Mouse (Mus musculus) myocyte (in vitro differentiated cells): Measurements from ENCODE around the gene Asna1.

ENCODE experiments used
- E2F4 ChIP-seq: IDR thresholded peaks from one replicate; pipeline ENCODE4 v1.6.1; 2011; ENCODE audit warnings: mild to moderate bottlenecking, control low read depth, moderate library complexity; ENCODE audit not compliant: insufficient read depth
- MAX ChIP-seq: IDR thresholded peaks from one replicate; pipeline ENCODE4 v1.6.1; 2011; ENCODE audit warnings: low read depth, mild to moderate bottlenecking, control low read depth
- POLR2A ChIP-seq: IDR thresholded peaks from one replicate; pipeline ENCODE4 v1.6.1; 2011; ENCODE audit warnings: low read depth, mild to moderate bottlenecking, control low read depth, moderate library complexity; ENCODE audit not compliant: insufficient read length
- USF1 ChIP-seq: IDR thresholded peaks from one replicate; pipeline ENCODE4 v1.6.1; 2011; ENCODE audit warnings: low read depth, mild to moderate bottlenecking, control low read depth, moderate library complexity

DNA sequence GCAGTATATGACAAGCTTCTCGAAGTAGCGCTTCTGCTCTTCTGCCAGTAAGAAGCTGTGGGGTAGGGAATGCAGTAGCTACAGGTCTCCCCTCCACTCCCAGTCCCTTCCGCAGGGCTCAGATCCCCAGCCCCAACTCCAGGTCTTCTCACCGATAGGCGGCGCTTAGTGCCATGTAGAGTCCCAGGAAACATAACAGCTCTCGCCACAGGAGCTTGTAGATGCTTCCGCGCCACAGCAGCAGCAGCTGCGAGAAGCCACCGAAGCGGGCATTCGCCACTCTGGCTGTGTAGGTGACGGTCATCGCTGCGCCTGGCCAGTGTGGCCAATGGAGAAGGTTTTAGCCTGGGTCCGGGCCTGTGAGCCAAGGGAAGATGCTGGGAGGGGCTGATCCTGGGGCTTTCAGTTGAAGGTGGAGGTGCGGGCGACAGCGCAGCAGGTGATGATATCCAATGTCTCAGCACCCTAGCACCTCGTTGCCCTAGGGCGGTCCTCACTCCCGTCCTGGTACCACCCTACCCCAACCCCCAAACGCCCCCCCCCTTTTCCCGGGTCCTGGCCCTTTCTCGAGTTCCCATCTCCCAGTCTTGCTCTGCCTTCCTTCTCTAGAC, 11.7 kb downstream of the Asna1 start:
- TF ChIP-seq POLR2A (no peak), MAX (no peak), USF1 (no peak), E2F4 (no peak)
